Mouse (Mus musculus) kidney, embryonic 15.5 days (tissue): ENCODE measurements around the gene Gm43302. TPM values are rescaled to one million over a fixed set of nuclear protein-coding genes. Genes with fewer than 3 reads are reported as not detected.
"Not testable (repeated sequence)": the region's sequence is repeated elsewhere in the genome, so short reads cannot be mapped to it uniquely, and the experiment has no call there.

ENCODE experiments used
- ATAC-seq: fragments of 200-750 bp; cut with Nextera tagmentation; replicated peaks from 2 replicates; pipeline ENCODE4 v1.8.0; 2017; ENCODE audit warnings: moderate TSS enrichment; ENCODE audit not compliant: low FRiP score
- H3K27ac ChIP-seq: fragments of 300-500 bp; sonication (generic); 2 replicates; pipeline ENCODE4 v1.5.1; 2015; ENCODE audit warnings: mild to moderate bottlenecking, inconsistent platforms
- H3K27me3 ChIP-seq: fragments of 300-500 bp; sonication (generic); 2 replicates; pipeline ENCODE4 v1.6.1; 2015; ENCODE audit warnings: inconsistent platforms
- H3K36me3 ChIP-seq: fragments of 300-500 bp; sonication (generic); 2 replicates; pipeline ENCODE4 v1.6.1; 2015; ENCODE audit warnings: inconsistent platforms
- H3K4me1 ChIP-seq: fragments of 300-500 bp; sonication (generic); 2 replicates; pipeline ENCODE4 v1.6.1; 2015; ENCODE audit warnings: inconsistent platforms
- H3K4me2 ChIP-seq: fragments of 300-500 bp; sonication (generic); 2 replicates; pipeline ENCODE4 v1.6.1; 2015; ENCODE audit warnings: moderate library complexity, mild to moderate bottlenecking, inconsistent platforms
- H3K4me3 ChIP-seq: fragments of 300-500 bp; sonication (generic); replicated peaks from 2 replicates; pipeline ENCODE4 v1.5.1; 2015; ENCODE audit warnings: mild to moderate bottlenecking, inconsistent platforms
- H3K9ac ChIP-seq: fragments of 300-500 bp; sonication (generic); 2 replicates; pipeline ENCODE4 v1.6.1; 2015; ENCODE audit warnings: mild to moderate bottlenecking, inconsistent platforms
- H3K9me3 ChIP-seq: fragments of 300-500 bp; sonication (generic); replicated peaks from 2 replicates; pipeline ENCODE4 v1.6.1; 2016; ENCODE audit warnings: inconsistent platforms
- WGBS: fragments of 180-500 bp; shearing (Covaris S2); methylation state at CpG from one replicate; pipeline ENCODE4 v1.1.7; 2015; ENCODE audit warnings: mixed read lengths; 5-methylcytosine and 5-hydroxymethylcytosine counted together
- polyA plus RNA-seq: library from polyadenylated mRNA; unstranded; fragments of >200 nt; fragmentation: Nextera tagmentation; extraction: Ambion mirVana; gene quantifications from 2 replicates; pipeline ENCODE4 v1.2.1, GENCODE M21; 2015

Gm43302 gene
- polyA plus RNA-seq, 1 experiment from 2014 or later, result 0.31 TPM

- not testable (repeated sequence) for ATAC-seq, H3K27me3 ChIP-seq, H3K4me2 ChIP-seq, H3K9ac ChIP-seq, H3K36me3 ChIP-seq, H3K27ac ChIP-seq, H3K4me3 ChIP-seq, H3K4me1 ChIP-seq, H3K9me3 ChIP-seq
- WGBS, result 89% methylated on average over 2 of the region's 2 CpGs
Observed at GRCm38 (mm10) chr5:105192536-105192935, 101.0 kb downstream of the Gm43302 start.

GRCm38 (mm10) chr5:105181446-105181845 is 112.0 kb downstream of the Gm43302 start:
- Histone ChIP-seq H3K27ac (no peak overlapping the region), H3K9ac (no peak overlapping the region), H3K27me3 (no peaks in the 10 kb centered on the region), H3K4me3 (no peak overlapping the region), H3K36me3 (no peaks in the 10 kb centered on the region), H3K4me2 (no peak overlapping the region), H3K9me3 (no peaks in the 10 kb centered on the region), H3K4me1 (no peaks in the 10 kb centered on the region)
- no peak for ATAC-seq

Other genes starting within 250 kb of the Gm43302 start
- 2.4 and 2.5 TPM in 2 replicates for gene Gbp9, start 154.2 kb downstream of the Gm43302 start, polyA plus RNA-seq
- 0.54 and 0.91 TPM in 2 replicates for gene Gbp8, start 154.2 kb downstream of the Gm43302 start, polyA plus RNA-seq
- 0.33 and 0.49 TPM in 2 replicates for gene Gbp4, start 154.1 kb downstream of the Gm43302 start, polyA plus RNA-seq
- gene Gbp10, start 54.2 kb downstream of the Gm43302 start, polyA plus RNA-seq, result not detected in 2 replicates
- gene Gbp6, start within 50 bp of the Gm43302 start, polyA plus RNA-seq, result 0.56 and 0.91 TPM in 2 replicates
- 6.1 and 7.3 TPM in 2 replicates for gene Lrrc8b, start 122.1 kb upstream of the Gm43302 start, polyA plus RNA-seq
- 17.0 and 18.4 TPM in 2 replicates for gene Lrrc8c, start 225.7 kb upstream of the Gm43302 start, polyA plus RNA-seq